Mouse (Mus musculus) gonadal fat pad, adult 2 months (tissue): Measurements from ENCODE around the gene Klrc2. TPM values are rescaled to one million over a fixed set of nuclear protein-coding genes. Genes with fewer than 3 reads are reported as not detected.
"Not testable (repeated sequence)": the region's sequence is repeated elsewhere in the genome, so short reads cannot be mapped to it uniquely, and the experiment has no call there.

Experiments used
- DNase-seq: peaks from one replicate; pipeline ENCODE4 v3.0.0-alpha.2; 2012; ENCODE audit warnings: low read depth
- polyA plus RNA-seq: library from polyadenylated mRNA; depleted of rRNA; stranded (reverse); fragments of >200 nt; gene quantifications from 2 replicates; pipeline ENCODE4 v1.2.3, GENCODE M21; 2012; rRNA removed

Klrc2 gene
- 0.16 TPM in 1 of 2 replicates, not detected in the other for polyA plus RNA-seq

GRCm38 (mm10) chr6:129660589-129660988 lies at the start of gene Klrc2:
Gene Klrc2, minus strand, starts transcription at chr6:129660689.
- DNase-seq: not testable (repeated sequence)

GRCm38 (mm10) chr6:129691436-129691835 lies 30.9 kb upstream of the Klrc2 start:
- not testable (repeated sequence) for DNase-seq

DNA sequence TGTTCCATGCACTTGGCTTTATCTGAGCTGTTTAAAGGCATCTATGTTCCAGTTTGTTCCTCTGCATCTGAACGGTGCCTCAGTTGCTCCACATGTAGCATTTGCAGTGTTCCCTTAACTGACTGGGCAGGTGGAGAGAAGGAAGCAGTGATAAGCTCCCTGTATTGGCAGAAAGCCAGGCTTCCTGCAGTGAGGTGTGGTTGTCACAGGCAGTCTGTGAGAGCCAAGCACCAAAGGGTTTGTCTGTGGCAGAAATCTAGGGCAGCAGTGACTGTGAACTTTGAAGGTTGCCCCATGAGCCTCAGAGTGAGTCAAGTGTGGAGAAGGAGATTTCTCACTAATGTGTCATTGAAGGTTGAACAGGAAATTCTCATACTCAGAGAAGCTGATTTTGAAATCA lies 19.9 kb upstream of the Klrc2 start:
- DNase-seq: no peak

DNA sequence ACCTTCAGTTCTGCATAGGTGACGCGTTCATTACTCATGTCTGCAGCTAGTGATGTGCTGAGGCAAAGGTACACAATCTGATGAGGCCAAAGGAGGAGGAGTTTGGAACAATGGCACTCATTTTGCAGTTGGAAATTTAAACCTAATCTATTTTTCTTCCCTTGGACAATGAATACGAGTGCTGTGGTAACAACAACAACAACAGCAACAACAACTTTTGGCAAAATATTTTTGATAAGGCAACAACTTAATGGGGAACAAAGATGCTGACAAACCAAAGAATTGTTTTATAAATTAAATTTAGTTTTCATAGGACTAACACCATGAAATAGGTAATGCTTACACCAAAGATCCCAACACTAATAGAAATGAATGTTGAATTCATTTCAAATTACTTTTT lies 18.4 kb upstream of the Klrc2 start, which contains the start of gene Klrc1:
Gene Klrc1, minus strand, starts transcription at position 101 of the 400 bp plus-strand sequence.
- no peak for DNase-seq

DNA sequence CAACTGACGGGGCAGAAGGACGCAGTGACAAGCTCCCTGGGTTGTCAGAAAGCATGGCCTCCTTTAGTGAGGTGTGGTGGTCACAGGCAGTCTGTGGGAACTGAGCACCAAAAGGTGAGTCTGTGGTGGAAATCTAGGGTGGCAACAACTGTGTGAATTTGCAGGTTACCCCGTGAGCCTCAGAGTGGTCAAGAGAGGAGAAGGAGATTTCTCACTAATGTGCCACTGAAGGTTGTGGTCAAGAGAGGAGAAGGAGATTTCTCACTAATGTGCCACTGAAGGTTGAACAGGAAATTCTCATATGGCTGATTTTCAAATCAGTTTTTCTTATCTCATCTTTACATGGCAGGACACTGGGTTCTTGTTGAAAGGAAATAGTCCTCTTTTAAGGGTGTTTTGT lies 812 bp upstream of the Klrc2 start:
- not testable (repeated sequence) for DNase-seq

GRCm38 (mm10) chr6:129644054-129644453 lies 16.4 kb downstream of the Klrc2 start:
- not testable (repeated sequence) for DNase-seq

- not testable (repeated sequence) for DNase-seq
Measured at GRCm38 (mm10) chr6:129643237-129643636, 17.3 kb downstream of the Klrc2 start, which contains the start of gene Klrc3. Gene Klrc3, minus strand, starts transcription at chr6:129643337.

DNA sequence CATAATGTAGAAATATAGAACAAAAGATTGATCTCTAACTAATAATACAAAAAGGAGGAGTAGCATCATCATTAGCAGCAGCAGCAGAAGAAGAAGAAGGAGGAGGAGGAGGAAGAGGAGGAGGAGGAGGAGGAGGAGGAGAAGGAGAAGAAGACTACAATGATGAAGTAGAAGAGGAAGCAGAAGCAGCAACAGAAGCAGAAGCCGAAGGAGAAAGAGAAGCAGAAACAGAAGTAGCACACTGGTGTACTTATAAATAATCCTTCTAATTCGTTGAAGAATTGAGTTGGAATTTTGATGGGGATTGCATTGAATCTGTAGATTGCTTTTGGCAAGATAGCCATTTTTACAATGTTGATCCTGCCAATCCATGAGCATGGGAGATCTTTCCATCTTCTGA lies 29.4 kb downstream of the Klrc2 start:
- not testable (repeated sequence) for DNase-seq

GRCm38 (mm10) chr6:129623735-129624134 lies 36.8 kb downstream of the Klrc2 start, which contains the start of gene Klrk1:
Gene Klrk1, minus strand, starts transcription at chr6:129623864.
- no peak for DNase-seq

DNA sequence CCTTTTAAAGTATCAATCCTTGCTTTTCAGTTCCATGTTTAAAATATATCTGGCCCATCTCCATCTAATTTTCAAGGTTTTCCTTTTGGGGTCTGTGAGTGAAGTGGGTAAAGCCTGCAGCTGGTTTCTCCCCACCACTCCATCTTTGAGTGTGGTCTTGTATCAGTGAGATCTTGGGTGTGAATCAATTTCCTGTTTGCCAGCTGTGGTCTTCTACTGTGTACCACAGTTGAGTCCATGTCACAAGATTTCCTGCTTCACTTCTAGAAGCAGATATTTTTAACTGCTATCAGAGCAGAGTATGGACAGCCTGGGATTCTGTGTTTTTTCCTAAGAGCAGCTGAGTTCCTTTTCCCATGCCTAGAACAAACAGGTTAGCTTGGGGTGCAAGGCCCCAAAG lies 52.1 kb downstream of the Klrc2 start:
- no peak for DNase-seq

Other genes starting within 250 kb of the Klrc2 start
- gene Clec1a, start 208.7 kb downstream of the Klrc2 start, polyA plus RNA-seq: 1.2 and 2.3 TPM in 2 replicates
- gene Olr1, start 153.5 kb downstream of the Klrc2 start, polyA plus RNA-seq: 0.15 and 0.16 TPM in 2 replicates
- 0.07 and 0.33 TPM in 2 replicates for gene Tmem52b, start 148.1 kb downstream of the Klrc2 start, polyA plus RNA-seq
- 103 and 116 TPM in 2 replicates for gene Gabarapl1, start 127.5 kb downstream of the Klrc2 start, polyA plus RNA-seq
- gene Klre1, start 82.8 kb downstream of the Klrc2 start, polyA plus RNA-seq: 0.18 and 0.20 TPM in 2 replicates
- 0.16 and 0.37 TPM in 2 replicates for gene Klrd1, start 68.9 kb downstream of the Klrc2 start, polyA plus RNA-seq
- gene Klrk1, start 36.8 kb downstream of the Klrc2 start, polyA plus RNA-seq: 0.47 and 0.58 TPM in 2 replicates
- 0.34 TPM in 1 of 2 replicates, not detected in the other for gene Klrc3, start 17.4 kb downstream of the Klrc2 start, polyA plus RNA-seq
- gene Klrc1, start 18.3 kb upstream of the Klrc2 start, polyA plus RNA-seq: 0.43 and 0.55 TPM in 2 replicates
- gene Klri1, start 56.4 kb upstream of the Klrc2 start, polyA plus RNA-seq: 0.15 TPM in 1 of 2 replicates, not detected in the other
- gene Klri2, start 79.8 kb upstream of the Klrc2 start, polyA plus RNA-seq: 0.08 TPM in 1 of 2 replicates, not detected in the other
- not detected in 2 replicates for gene Gm156, start 123.6 kb upstream of the Klrc2 start, polyA plus RNA-seq
- not detected in 2 replicates for gene Gm17631, start 202.0 kb upstream of the Klrc2 start, polyA plus RNA-seq
- 0.12 TPM in 1 of 2 replicates, not detected in the other for gene Klra17, start 216.0 kb upstream of the Klrc2 start, polyA plus RNA-seq